Mouse (Mus musculus): ENCODE data around the gene Vill. TPM values are rescaled to one million over a fixed set of nuclear protein-coding genes. Genes with fewer than 3 reads are reported as not detected.

Gene Vill
- polyA plus RNA-seq, 1 experiment from 2014 or later: 2.8 TPM

DNA sequence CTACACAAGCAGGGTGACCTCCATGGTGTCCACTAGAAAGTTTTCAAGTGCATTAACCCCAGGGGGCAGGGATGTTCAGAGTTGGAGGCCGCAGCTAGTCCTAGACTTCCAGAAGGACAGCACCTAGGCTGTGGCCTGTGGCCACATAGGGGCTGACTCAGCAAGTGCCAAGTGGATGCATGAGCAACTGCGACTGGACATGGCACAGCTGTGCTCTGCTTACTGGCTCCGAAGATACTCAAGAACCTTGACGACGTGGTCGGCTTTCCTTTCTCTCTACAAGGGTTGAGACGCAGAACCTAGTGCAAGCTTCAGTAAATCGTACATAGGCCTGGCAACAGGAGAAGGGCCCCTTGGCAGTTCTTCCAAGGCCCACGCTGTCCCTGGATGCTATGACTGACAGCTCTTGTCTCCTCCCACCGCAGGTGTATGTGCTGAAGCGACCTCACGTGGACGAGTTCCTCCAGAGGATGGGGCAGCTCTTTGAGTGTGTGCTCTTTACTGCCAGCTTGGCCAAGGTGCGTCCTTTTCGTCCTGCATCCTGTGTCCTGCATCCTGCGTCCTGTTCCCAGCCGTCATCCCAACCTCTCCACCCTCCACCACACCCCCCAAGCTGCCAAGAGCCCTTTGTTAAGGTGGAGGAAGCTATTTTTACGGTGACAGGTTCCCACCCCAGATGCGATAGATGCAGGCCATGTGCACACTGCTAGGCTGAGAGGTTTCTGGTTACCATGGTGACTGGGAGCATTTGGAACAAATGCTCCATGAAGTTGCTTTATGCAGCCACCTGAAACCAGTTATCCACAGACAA, 19.3 kb upstream of the Vill start:
- H3K27ac ChIP-seq (ENCODE audit: low read length): peak overlapping the region; percentile 10; the same call in 1 of the 2 replicates
- ATAC-seq: peak; percentile 76
- no peaks in the 10 kb centered on the region for H3K27me3 ChIP-seq (replicated peaks; ENCODE audit: control insufficient read depth, insufficient read depth, low read length)
- peak overlapping the region; percentile 4; the same call in 1 of the 2 replicates for H3K9ac ChIP-seq (replicated peaks; ENCODE audit: low read depth, low read length)
- peaks cover 2% of the 10 kb centered on the region; the same call in 1 of the 2 replicates for H3K36me3 ChIP-seq (ENCODE audit: control insufficient read depth, insufficient read depth)
- H3K4me3 ChIP-seq (replicated peaks; ENCODE audit: low read length): no peak overlapping the region
- WGBS: 48% methylated on average over 19 of the region's 19 CpGs
- no peaks in the 10 kb centered on the region for H3K9me3 ChIP-seq (ENCODE audit: control insufficient read depth, low read length)
- no peak overlapping the region for H3K4me2 ChIP-seq (ENCODE audit: low read length)
- H3K4me1 ChIP-seq (replicated peaks; ENCODE audit: control insufficient read depth, insufficient read depth, low read length): peaks cover 44% of the 10 kb centered on the region

DNA sequence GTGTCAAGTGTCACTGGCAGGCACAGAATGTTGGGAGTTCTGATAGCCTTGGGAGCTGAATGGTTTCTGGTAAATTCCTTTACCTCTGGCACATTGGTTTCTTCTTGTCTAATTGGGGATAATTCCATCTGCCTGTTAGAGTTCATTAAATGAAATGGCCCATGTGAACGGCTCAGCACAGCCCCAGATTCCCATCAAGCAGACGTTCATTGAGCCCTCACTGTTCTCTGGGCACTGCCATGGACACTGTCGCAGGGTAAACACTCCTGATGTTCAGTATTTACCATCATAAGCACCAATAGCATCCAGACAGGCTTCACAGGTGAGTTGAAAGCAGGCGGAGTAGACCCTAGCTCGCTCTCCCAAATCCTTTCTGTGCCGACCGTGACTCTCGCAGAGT, 18.5 kb upstream of the Vill start:
- H3K4me2 ChIP-seq (ENCODE audit: low read length): no peak overlapping the region
- H3K9ac ChIP-seq (replicated peaks; ENCODE audit: low read depth, low read length): no peak overlapping the region
- H3K9me3 ChIP-seq (ENCODE audit: control insufficient read depth, low read length): no peaks in the 10 kb centered on the region
- peaks cover 2% of the 10 kb centered on the region; the same call in 1 of the 2 replicates for H3K36me3 ChIP-seq (ENCODE audit: control insufficient read depth, insufficient read depth)
- no peaks in the 10 kb centered on the region for H3K27me3 ChIP-seq (replicated peaks; ENCODE audit: control insufficient read depth, insufficient read depth, low read length)
- H3K4me3 ChIP-seq (replicated peaks; ENCODE audit: low read length): no peak overlapping the region
- no peak for ATAC-seq
- H3K27ac ChIP-seq (ENCODE audit: low read length): no peak overlapping the region
- H3K4me1 ChIP-seq (replicated peaks; ENCODE audit: control insufficient read depth, insufficient read depth, low read length): peaks cover 44% of the 10 kb centered on the region
- WGBS: 52% methylated on average over 8 of the region's 8 CpGs

- Histone ChIP-seq H3K9ac (replicated peaks; ENCODE audit: low read depth, low read length) (no peak overlapping the region), H3K9me3 (ENCODE audit: control insufficient read depth, low read length) (no peaks in the 10 kb centered on the region), H3K4me3 (replicated peaks; ENCODE audit: low read length) (no peak overlapping the region), H3K27me3 (replicated peaks; ENCODE audit: control insufficient read depth, insufficient read depth, low read length) (no peaks in the 10 kb centered on the region), H3K4me2 (ENCODE audit: low read length) (no peak overlapping the region), H3K27ac (ENCODE audit: low read length) (no peak overlapping the region), H3K36me3 (ENCODE audit: control insufficient read depth, insufficient read depth) (peaks cover 2% of the 10 kb centered on the region; the same call in 1 of the 2 replicates), H3K4me1 (replicated peaks; ENCODE audit: control insufficient read depth, insufficient read depth, low read length) (peaks cover 44% of the 10 kb centered on the region)
- WGBS: 36% methylated on average over 29 of the region's 29 CpGs
- 0 out of 2 replicates have a peak, but pooled peaks have one; percentile 7 for ATAC-seq
These were observed 17.6 kb upstream of the Vill start for GRCm38 (mm10) chr9:119034676-119035665.

GRCm38 (mm10) chr9:119035836-119036235, 16.7 kb upstream of the Vill start:
- no peaks in the 10 kb centered on the region for H3K9me3 ChIP-seq (ENCODE audit: control insufficient read depth, low read length)
- ATAC-seq: no peak
- WGBS: 72% methylated on average over 7 of the region's 7 CpGs
- no peak overlapping the region for H3K4me3 ChIP-seq (replicated peaks; ENCODE audit: low read length)
- peaks cover 2% of the 10 kb centered on the region; the same call in 1 of the 2 replicates for H3K36me3 ChIP-seq (ENCODE audit: control insufficient read depth, insufficient read depth)
- peaks cover 48% of the 10 kb centered on the region for H3K4me1 ChIP-seq (replicated peaks; ENCODE audit: control insufficient read depth, insufficient read depth, low read length)
- no peak overlapping the region for H3K9ac ChIP-seq (replicated peaks; ENCODE audit: low read depth, low read length)
- H3K4me2 ChIP-seq (ENCODE audit: low read length): no peak overlapping the region
- H3K27me3 ChIP-seq (replicated peaks; ENCODE audit: control insufficient read depth, insufficient read depth, low read length): no peaks in the 10 kb centered on the region
- H3K27ac ChIP-seq (ENCODE audit: low read length): no peak overlapping the region

GRCm38 (mm10) chr9:119037076-119037730, 15.4 kb upstream of the Vill start:
- no peaks in the 10 kb centered on the region for H3K27me3 ChIP-seq (replicated peaks; ENCODE audit: control insufficient read depth, insufficient read depth, low read length)
- no peak overlapping the region for H3K27ac ChIP-seq (ENCODE audit: low read length)
- H3K36me3 ChIP-seq (ENCODE audit: control insufficient read depth, insufficient read depth): peaks cover 2% of the 10 kb centered on the region; the same call in 1 of the 2 replicates
- no peak for ATAC-seq
- no peak overlapping the region for H3K4me2 ChIP-seq (ENCODE audit: low read length)
- no peaks in the 10 kb centered on the region for H3K9me3 ChIP-seq (ENCODE audit: control insufficient read depth, low read length)
- 47% methylated on average over 15 of the region's 15 CpGs for WGBS
- H3K4me1 ChIP-seq (replicated peaks; ENCODE audit: control insufficient read depth, insufficient read depth, low read length): peaks cover 46% of the 10 kb centered on the region
- H3K4me3 ChIP-seq (replicated peaks; ENCODE audit: low read length): no peak overlapping the region
- H3K9ac ChIP-seq (replicated peaks; ENCODE audit: low read depth, low read length): no peak overlapping the region

- Histone ChIP-seq H3K4me3 (replicated peaks; ENCODE audit: low read length) (no peak overlapping the region), H3K36me3 (ENCODE audit: control insufficient read depth, insufficient read depth) (peaks cover 2% of the 10 kb centered on the region; the same call in 1 of the 2 replicates), H3K9ac (replicated peaks; ENCODE audit: low read depth, low read length) (no peak overlapping the region), H3K9me3 (ENCODE audit: control insufficient read depth, low read length) (no peaks in the 10 kb centered on the region), H3K27me3 (replicated peaks; ENCODE audit: control insufficient read depth, insufficient read depth, low read length) (no peaks in the 10 kb centered on the region), H3K27ac (ENCODE audit: low read length) (no peak overlapping the region), H3K4me1 (replicated peaks; ENCODE audit: control insufficient read depth, insufficient read depth, low read length) (peaks cover 35% of the 10 kb centered on the region), H3K4me2 (ENCODE audit: low read length) (no peak overlapping the region)
- no peak for ATAC-seq
- WGBS: 96% methylated on average over 3 of the region's 3 CpGs
These were observed 14.0 kb upstream of the Vill start for GRCm38 (mm10) chr9:119038574-119038973.

- Histone ChIP-seq H3K4me3 (replicated peaks; ENCODE audit: low read length) (no peak overlapping the region), H3K4me1 (replicated peaks; ENCODE audit: control insufficient read depth, insufficient read depth, low read length) (peaks cover 20% of the 10 kb centered on the region), H3K27ac (ENCODE audit: low read length) (no peak overlapping the region), H3K27me3 (replicated peaks; ENCODE audit: control insufficient read depth, insufficient read depth, low read length) (no peaks in the 10 kb centered on the region), H3K9ac (replicated peaks; ENCODE audit: low read depth, low read length) (no peak overlapping the region), H3K4me2 (ENCODE audit: low read length) (no peak overlapping the region), H3K9me3 (ENCODE audit: control insufficient read depth, low read length) (no peaks in the 10 kb centered on the region), H3K36me3 (ENCODE audit: control insufficient read depth, insufficient read depth) (peaks cover 2% of the 10 kb centered on the region; the same call in 1 of the 2 replicates)
- 70% methylated on average over 15 of the region's 15 CpGs for WGBS
- ATAC-seq: no peak
These were observed 12.3 kb upstream of the Vill start for GRCm38 (mm10) chr9:119040101-119040775.

GRCm38 (mm10) chr9:119048182-119048903, 4.2 kb upstream of the Vill start:
- no peaks in the 10 kb centered on the region for H3K9me3 ChIP-seq (ENCODE audit: control insufficient read depth, low read length)
- H3K4me2 ChIP-seq (ENCODE audit: low read length): no peak overlapping the region
- no peak overlapping the region for H3K27ac ChIP-seq (ENCODE audit: low read length)
- no peak for ATAC-seq
- H3K36me3 ChIP-seq (ENCODE audit: control insufficient read depth, insufficient read depth): no peaks in the 10 kb centered on the region
- no peaks in the 10 kb centered on the region for H3K27me3 ChIP-seq (replicated peaks; ENCODE audit: control insufficient read depth, insufficient read depth, low read length)
- H3K4me1 ChIP-seq (replicated peaks; ENCODE audit: control insufficient read depth, insufficient read depth, low read length): peaks cover 7% of the 10 kb centered on the region
- no peak overlapping the region for H3K9ac ChIP-seq (replicated peaks; ENCODE audit: low read depth, low read length)
- no peak overlapping the region for H3K4me3 ChIP-seq (replicated peaks; ENCODE audit: low read length)
- WGBS: 88% methylated on average over 11 of the region's 11 CpGs
